11 mouse cellular contexts compared by ENCODE assay signal in the genomic region with DNA sequence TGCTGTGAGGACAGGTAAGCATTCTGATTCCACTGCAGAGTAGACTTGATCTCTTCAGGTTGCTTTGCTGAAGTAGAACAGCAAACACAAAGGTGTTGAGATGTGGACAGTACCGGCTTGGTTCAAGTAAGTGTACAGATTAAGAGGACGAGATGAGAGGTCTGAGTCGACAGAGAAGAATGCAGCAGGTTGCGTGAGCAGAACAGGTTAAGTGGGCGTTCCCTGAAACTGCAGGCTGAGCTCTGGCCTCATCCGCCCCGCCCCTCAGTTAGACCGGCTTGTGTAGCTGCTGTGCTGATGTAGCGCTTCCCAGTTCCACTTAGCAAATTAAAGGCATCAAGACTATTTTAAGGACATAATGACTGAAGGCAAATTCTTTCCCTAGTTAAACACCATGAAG.
DNase-seq lines count a peak whose midpoint lies in the region; ATAC-seq and TF ChIP-seq lines count a peak whose summit lies in the region.
"Had no signal": no experiment of that assay in that cellular context is flagged by ENCODE, and none has a peak within 500 bp of the region (broad histone marks: within the 10 kb centered on the region; RNA-seq: fewer than 3 reads in every experiment).

No protein-coding gene starts in this region.

- no peak overlapping the region for H3K4me2 ChIP-seq in embryonic facial prominence, embryonic 13.5 days
- H3K4me2 ChIP-seq: embryonic facial prominence, embryonic 12.5 days; hindbrain, embryonic 15.5 days had no signal

- H3K27ac ChIP-seq in embryonic facial prominence, embryonic 13.5 days: no peak overlapping the region
- H3K27ac ChIP-seq: embryonic facial prominence, embryonic 12.5 days; hindbrain, embryonic 15.5 days had no signal

- no peak for TF ChIP-seq POLR2A in lung, adult 2 months (IDR thresholded peaks at IDR 0.05; ENCODE audit: borderline replicate concordance, extremely low read depth, low read depth, low read length)

- H3K9ac ChIP-seq in embryonic facial prominence, embryonic 13.5 days: no peak overlapping the region
- H3K9ac ChIP-seq: embryonic facial prominence, embryonic 12.5 days; hindbrain, embryonic 15.5 days had no signal

- WGBS in embryonic facial prominence, embryonic 13.5 days: 45% methylated on average over 9 of the region's 9 CpGs
- WGBS in lung, adult 2 months: 61% methylated on average over 9 of the region's 9 CpGs

- no peaks in the 10 kb centered on the region for H3K27me3 ChIP-seq in embryonic facial prominence, embryonic 13.5 days
- H3K27me3 ChIP-seq: embryonic facial prominence, embryonic 12.5 days; hindbrain, embryonic 15.5 days had no signal

- no peak for TF ChIP-seq CTCF in lung, adult 2 months (IDR thresholded peaks at IDR 0.05; ENCODE audit: insufficient read depth, low read length)

- no peaks in the 10 kb centered on the region for H3K4me1 ChIP-seq in embryonic facial prominence, embryonic 13.5 days
- H3K4me1 ChIP-seq in lung, adult 2 months (ENCODE audit: control insufficient read depth, insufficient read depth, low read length): no peaks in the 10 kb centered on the region
- H3K4me1 ChIP-seq: embryonic facial prominence, embryonic 12.5 days; hindbrain, embryonic 15.5 days had no signal

- H3K9me3 ChIP-seq in embryonic facial prominence, embryonic 13.5 days: no peaks in the 10 kb centered on the region
- H3K9me3 ChIP-seq: embryonic facial prominence, embryonic 12.5 days; hindbrain, embryonic 15.5 days had no signal

- no peak overlapping the region for H3K4me3 ChIP-seq in embryonic facial prominence, embryonic 13.5 days
- no peak overlapping the region for H3K4me3 ChIP-seq in lung, adult 2 months (replicated peaks; ENCODE audit: extremely low read depth, low read depth, low read length)
- H3K4me3 ChIP-seq: embryonic facial prominence, embryonic 12.5 days; hindbrain, embryonic 15.5 days had no signal

- DNase-seq in kidney, postnatal 25 days: peak; percentile 20 to 46
- DNase-seq in kidney, adult 8-10 months: no peak
- peak; percentile 59 for DNase-seq in lung, adult 2 months
- DNase-seq in urinary bladder, postnatal 25 days (ENCODE audit: low spot score): peak; percentile 43
- no peak for DNase-seq in spleen, postnatal 14 days (ENCODE audit: low spot score in 2 of 2)
- DNase-seq in adrenal gland, postnatal 4 days (ENCODE audit: low spot score in 2 of 2): no peak
- DNase-seq: heart, adult 18-20 months had no signal

- ATAC-seq in embryonic facial prominence, embryonic 13.5 days (ENCODE audit: insufficient number of reproducible peaks, insufficient read depth, low FRiP score, low TSS enrichment, low read depth): 0 out of 2 replicates have a peak, but pooled peaks have one; percentile 52
- ATAC-seq: midbrain, embryonic 16.5 days had no signal

- H3K36me3 ChIP-seq in embryonic facial prominence, embryonic 13.5 days: peaks cover 11% of the 10 kb centered on the region
- H3K36me3 ChIP-seq: hindbrain, embryonic 15.5 days had no signal

Comparison
In these comparisons a context has a peak if more than half of its experiments do, and no peak if none do; other contexts are left out.
1. DNase-seq: peak in kidney, postnatal 25 days (2 of 2), lung, adult 2 months (single experiment) and urinary bladder, postnatal 25 days (single experiment); none in kidney, adult 8-10 months (0 of 2), spleen, postnatal 14 days (0 of 2) and adrenal gland, postnatal 4 days (0 of 2).